Mouse (Mus musculus) colon, adult 2 months (tissue): ENCODE results near the gene Lin28b. TPM values are rescaled to one million over a fixed set of nuclear protein-coding genes. Genes with fewer than 3 reads are reported as not detected.

Experiments used
- polyA plus RNA-seq: library from polyadenylated mRNA; depleted of rRNA; stranded (reverse); fragments of >200 nt; gene quantifications from 2 replicates; pipeline ENCODE4 v1.2.3, GENCODE M21; 2012; rRNA removed

The Lin28b gene
- not detected in 2 replicates for polyA plus RNA-seq

GRCm38 (mm10) chr10:45485761-45486602 lies at the start of gene Lin28b:
Gene Lin28b, minus strand, starts transcription at chr10:45486395.

GRCm38 (mm10) chr10:45335434-45336422 lies 150.5 kb downstream of the Lin28b start, which contains the start of gene Bves:
Gene Bves, plus strand, starts transcription at chr10:45335772.

Other genes with a start within 250 kb of the Lin28b start
- 1.8 and 2.4 TPM in 2 replicates for gene Bves, start 150.6 kb downstream of the Lin28b start, polyA plus RNA-seq
- gene Hace1, start 91.4 kb upstream of the Lin28b start, polyA plus RNA-seq, result 4.4 and 5.3 TPM in 2 replicates